Mouse (Mus musculus): ENCODE data around the gene Hectd1. TPM values are rescaled to one million over a fixed set of nuclear protein-coding genes. Genes with fewer than 3 reads are reported as not detected.

Gene Hectd1
- 115 TPM for polyA plus RNA-seq (2014; fragmentation: Illumina TruSeq; extraction: RNeasy Lipid Tissue Mini Kit (QIAGEN cat#74804); ENCODE audit: low read depth, low replicate concordance)

GRCm38 (mm10) chr12:51829290-51830076, at the start of gene Hectd1:
Gene Hectd1, minus strand, starts transcription at chr12:51829536.

Other genes starting within 250 kb of the Hectd1 start
- gene Coch, start 236.2 kb downstream of the Hectd1 start, polyA plus RNA-seq (2014; fragmentation: Illumina TruSeq; extraction: RNeasy Lipid Tissue Mini Kit (QIAGEN cat#74804); ENCODE audit: low read depth, low replicate concordance), result 3.9 TPM
- 58.2 TPM for gene Ap4s1, start 138.5 kb downstream of the Hectd1 start, polyA plus RNA-seq (2014; fragmentation: Illumina TruSeq; extraction: RNeasy Lipid Tissue Mini Kit (QIAGEN cat#74804); ENCODE audit: low read depth, low replicate concordance)
- gene Strn3, start 137.6 kb downstream of the Hectd1 start, polyA plus RNA-seq (2014; fragmentation: Illumina TruSeq; extraction: RNeasy Lipid Tissue Mini Kit (QIAGEN cat#74804); ENCODE audit: low read depth, low replicate concordance), result 244 TPM
- gene Heatr5a, start 141.8 kb upstream of the Hectd1 start, polyA plus RNA-seq (2014; fragmentation: Illumina TruSeq; extraction: RNeasy Lipid Tissue Mini Kit (QIAGEN cat#74804); ENCODE audit: low read depth, low replicate concordance), result 14.6 TPM
- 19.6 TPM for gene Dtd2, start 177.0 kb upstream of the Hectd1 start, polyA plus RNA-seq (2014; fragmentation: Illumina TruSeq; extraction: RNeasy Lipid Tissue Mini Kit (QIAGEN cat#74804); ENCODE audit: low read depth, low replicate concordance)
- not detected for gene Gpr33, start 198.5 kb upstream of the Hectd1 start, polyA plus RNA-seq (2014; fragmentation: Illumina TruSeq; extraction: RNeasy Lipid Tissue Mini Kit (QIAGEN cat#74804); ENCODE audit: low read depth, low replicate concordance)

All from adrenal gland, adult 10 weeks (tissue).